Mouse (Mus musculus) left cerebral cortex, postnatal 25 days (tissue): ENCODE data around the gene Sec16b. TPM values are rescaled to one million over a fixed set of nuclear protein-coding genes. Genes with fewer than 3 reads are reported as not detected.

Source experiments
- DNase-seq, 2 experiments: peaks; one replicate each; pipeline ENCODE4 v3.0.0; 2022; ENCODE audit warnings: low spot score in 2 of 2, mixed read lengths in 1 of 2
- intact Hi-C: fragments of 180-260 bp; cut with DNase I; formaldehyde crosslinking; loops from one replicate; pipeline ENCODE4 v1.15.1; 2025
- total RNA-seq, 2 experiments: library from RNA; stranded (reverse); gene quantifications; 2 replicates each; pipeline ENCODE4 v1.2.3; 2021

The Sec16b gene
- total RNA-seq, 2 experiments from 2014 or later, result 1.2 to 1.4 TPM

DNA sequence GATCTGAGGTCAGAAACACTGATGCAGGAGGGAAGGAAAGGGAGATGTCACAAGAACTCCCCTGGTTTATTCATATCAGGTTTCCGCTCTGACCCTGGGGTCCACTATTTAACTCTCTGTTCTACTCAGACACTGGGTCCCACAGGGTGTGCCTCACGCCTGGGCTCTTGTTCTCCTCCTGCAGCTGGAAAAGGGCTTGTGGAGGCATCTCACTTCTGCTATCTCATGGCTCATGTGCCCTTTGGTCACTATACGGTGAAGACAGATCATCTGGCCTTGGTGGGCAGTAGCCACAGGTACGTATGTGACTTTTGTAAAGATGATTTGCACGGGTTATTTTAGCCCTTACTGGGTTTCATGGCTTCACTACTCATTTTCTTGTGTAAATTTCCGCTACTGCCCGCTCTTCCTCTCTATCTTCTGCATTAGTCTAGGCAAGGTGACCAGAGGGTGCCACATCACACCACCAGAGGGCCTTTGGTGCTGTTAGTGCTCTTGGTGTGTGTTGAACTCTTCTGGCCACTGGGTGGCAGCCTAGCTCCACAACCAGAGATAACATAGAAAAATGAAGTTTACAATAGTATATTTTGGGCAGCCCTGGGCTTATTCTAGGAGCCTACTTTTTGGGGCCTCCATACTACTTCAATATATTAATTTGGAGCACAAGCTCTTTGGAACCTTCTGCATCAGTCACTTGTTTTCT, 46.4 kb downstream of the Sec16b start:
- DNase-seq, result peak; percentile 82 to 90
- intact Hi-C loops, result loop anchor here (5.0 to 10.0 kb wide), 6 partner anchors 592 to 1584 kb away; no protein-coding TSS in a partner anchor

- DNase-seq, result peak in 1 of 2 experiments; percentile 49
- intact Hi-C loops, result loop anchor here (2.0 to 10.0 kb wide), 7 partner anchors 591 to 1583 kb away; no protein-coding TSS in a partner anchor
Observed at GRCm38 (mm10) chr1:157554163-157554562, 47.6 kb downstream of the Sec16b start.

DNA sequence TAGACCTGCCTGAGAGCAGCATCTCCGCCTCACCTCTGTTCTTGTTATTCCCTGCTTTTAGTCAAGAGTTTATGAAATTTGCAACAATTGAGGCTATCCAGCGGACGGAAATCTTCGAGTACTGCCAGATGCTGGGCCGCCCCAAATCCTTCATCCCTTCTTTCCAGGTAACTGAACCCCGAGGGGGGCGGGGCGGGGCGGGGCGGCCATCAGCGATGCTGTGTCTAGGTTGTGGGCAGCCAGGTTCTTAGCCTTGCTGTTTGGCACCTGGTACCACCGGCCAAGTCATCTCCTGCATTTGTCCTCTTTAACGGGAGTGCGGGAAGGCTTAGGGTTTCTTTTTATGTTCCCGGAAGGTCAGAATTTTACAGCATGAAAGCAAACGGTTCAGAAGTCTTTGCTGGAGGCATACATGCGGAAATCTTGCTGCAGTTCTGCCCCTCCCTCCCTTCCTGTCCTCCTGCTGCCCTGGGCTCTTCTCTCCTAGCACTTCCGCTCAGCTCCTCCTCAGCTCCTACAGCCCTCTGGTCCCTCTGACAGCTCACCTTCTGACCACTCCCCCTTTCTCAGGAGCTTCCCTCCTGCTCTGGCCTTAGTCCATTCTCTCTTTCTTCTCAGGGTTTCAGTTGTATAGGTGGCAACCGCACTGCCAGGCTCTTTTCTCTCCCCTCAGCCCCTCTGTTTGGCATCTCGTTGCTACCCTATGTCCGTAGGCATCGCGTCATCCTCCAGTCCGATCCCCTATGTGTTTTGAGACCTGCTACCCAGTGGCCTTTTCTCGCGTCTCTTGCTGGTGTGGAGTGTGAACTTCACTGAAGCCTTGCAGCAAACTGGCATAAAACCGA, 48.4 kb downstream of the Sec16b start:
- DNase-seq, result no peak
- intact Hi-C loops, result loop anchor here (1.0 to 10.0 kb wide), 11 partner anchors 100 to 1582 kb away; no protein-coding TSS in a partner anchor

GRCm38 (mm10) chr1:157555738-157556137, 49.2 kb downstream of the Sec16b start:
- peak; percentile 54 to 88 for DNase-seq
- intact Hi-C loops, result loop anchor here (1.0 to 10.0 kb wide), 8 partner anchors 100 to 989 kb away; no protein-coding TSS in a partner anchor

- intact Hi-C loops, result loop anchor here (5.0 to 10.0 kb wide), 5 partner anchors 186 to 988 kb away; no protein-coding TSS in a partner anchor
Observed at GRCm38 (mm10) chr1:157556439-157556838, 49.9 kb downstream of the Sec16b start.

DNA sequence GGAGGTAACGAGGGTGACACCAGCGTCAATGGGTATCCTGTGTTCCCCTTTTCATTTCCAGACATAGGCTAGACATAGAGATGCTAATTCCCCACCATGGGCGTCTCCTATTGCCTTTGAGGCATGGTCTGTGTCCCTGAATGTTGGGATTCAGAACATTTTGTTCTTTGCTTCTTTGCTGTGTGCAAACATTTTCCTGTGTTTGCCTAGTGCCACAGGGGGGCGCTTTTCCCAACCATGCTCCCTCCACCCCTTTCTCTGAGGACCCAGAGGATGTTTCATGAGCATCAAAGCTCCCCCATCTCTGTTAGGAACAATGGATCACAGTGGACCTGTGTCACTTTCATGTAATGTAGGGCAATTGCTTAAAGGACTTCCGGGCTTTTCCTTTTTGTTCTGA, 51.6 kb downstream of the Sec16b start:
- intact Hi-C loops, result loop anchor here (5.0 to 10.0 kb wide), 5 partner anchors 184 to 987 kb away; no protein-coding TSS in a partner anchor
- DNase-seq, result no peak

More at GRCm38 (mm10) chr1:157556439-157556838, 49.9 kb downstream of the Sec16b start:
- peak in 1 of 2 experiments; percentile 43 for DNase-seq

DNA sequence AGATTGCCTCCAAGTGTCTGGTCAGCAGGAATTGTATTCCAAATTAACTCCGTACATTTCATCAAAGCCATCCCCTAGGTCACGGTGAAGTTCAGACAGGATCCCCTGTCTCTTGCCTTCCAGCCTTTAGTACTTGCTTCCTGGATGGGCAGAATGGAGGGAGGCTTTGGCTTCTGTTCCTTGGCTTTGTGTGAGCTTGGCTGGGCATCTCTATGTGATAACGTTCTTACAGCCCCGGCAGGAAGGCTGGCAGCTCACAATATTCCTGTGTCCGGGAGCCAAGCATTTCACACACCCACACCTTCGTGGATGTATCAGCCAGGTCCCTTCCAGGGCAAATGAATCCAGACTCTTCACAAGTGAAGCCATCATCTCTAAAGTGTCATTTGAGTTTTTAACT, 53.5 kb downstream of the Sec16b start:
- intact Hi-C loops, result loop anchor here (5.0 to 10.0 kb wide), 5 partner anchors 182 to 985 kb away; no protein-coding TSS in a partner anchor
- no peak for DNase-seq

DNA sequence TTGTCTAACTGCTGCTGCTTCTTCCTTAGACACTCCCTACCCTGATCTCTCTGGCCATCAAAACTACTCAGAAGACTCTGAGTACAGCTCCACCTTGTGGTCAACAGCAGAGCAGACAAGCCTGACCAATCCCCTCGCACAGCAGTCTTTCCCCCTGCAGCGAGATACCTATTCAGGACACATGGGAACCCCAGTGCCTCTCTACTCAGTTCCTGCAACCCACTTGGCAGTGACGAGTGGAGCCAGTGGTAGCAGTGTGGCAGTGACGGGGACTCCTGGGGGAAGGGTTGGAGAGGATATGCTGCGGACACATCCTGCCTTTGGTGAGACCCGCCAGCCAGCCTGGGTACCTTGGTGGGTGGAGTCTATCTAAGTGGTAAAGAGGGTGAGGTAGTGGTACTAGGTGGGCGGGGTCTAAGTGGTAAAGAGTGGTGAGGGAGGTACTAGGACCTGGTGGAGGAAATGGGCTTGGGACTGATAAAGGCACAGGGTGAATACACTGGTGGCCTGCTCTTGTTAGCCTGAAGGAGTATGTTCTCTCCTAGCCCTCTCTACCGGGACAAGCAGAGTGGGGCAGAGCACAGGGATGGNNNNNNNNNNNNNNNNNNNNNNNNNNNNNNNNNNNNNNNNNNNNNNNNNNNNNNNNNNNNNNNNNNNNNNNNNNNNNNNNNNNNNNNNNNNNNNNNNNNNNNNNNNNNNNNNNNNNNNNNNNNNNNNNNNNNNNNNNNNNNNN, 54.3 kb downstream of the Sec16b start:
- no peak for DNase-seq
- intact Hi-C loops, result no loop called here

DNA sequence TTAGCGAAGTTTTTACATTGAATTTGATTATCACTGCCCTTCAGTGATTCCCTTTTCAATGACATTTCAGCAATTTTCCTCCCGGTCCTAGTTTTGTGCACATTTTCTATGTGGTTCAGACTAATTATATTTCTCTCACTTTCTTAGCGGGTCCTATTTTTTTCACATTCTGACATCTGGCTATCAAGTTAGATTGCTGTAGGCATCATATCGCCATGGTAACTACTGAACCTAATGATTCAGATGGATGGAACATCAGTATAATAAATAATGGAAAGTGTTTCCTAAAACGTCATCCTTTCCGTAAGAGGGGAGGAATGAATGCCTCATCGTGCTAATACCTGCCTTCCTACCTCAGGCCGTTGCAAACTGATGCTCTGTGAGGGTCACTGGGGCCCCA, 61.3 kb downstream of the Sec16b start:
- intact Hi-C loops, result no loop called here
- no peak for DNase-seq

DNA sequence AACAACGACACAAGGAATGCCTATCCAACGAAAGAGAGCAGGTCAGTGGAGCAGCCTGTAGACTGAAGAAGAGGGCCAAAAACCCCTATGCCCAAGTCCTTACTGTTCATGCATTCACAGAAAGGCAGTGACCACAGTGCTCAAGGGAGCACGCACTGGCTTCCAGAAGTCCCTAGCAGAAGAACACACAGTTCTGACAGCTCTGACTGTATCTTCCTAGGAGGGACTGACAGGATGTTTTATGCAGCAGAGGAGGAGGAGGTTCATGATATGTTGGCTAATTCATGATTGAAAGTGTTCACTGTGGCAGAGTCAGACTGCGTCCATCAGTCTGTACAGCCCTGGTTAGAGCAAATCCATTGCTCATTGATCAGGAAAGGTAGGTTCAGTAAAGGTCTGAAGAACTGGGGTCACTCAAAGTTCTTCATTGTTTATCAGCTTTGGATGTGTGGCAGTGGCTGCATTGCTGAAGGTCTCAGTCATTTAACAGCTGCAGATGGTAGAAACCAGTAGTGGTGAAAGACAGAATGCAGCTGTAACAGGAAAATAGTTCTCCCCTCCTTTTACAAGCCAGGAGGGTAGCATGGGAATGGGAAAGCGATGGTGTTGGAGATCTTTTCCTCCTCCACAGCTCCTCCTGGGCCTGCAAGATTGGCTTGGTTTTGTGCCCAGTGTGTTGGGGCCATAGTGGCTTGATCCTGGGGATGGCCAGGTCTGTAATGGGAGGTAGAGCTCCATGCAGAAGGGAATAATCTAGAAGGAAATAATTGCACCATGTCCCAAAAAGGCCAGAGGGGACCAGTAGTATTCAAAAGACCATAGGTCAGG, 62.9 kb downstream of the Sec16b start:
- DNase-seq, result no peak
- intact Hi-C loops, result no loop called here

- intact Hi-C loops, result no loop called here
- no peak for DNase-seq
Observed at GRCm38 (mm10) chr1:157575316-157575715, 68.8 kb downstream of the Sec16b start.

GRCm38 (mm10) chr1:157578336-157578735, 71.8 kb downstream of the Sec16b start:
- intact Hi-C loops, result no loop called here

DNA sequence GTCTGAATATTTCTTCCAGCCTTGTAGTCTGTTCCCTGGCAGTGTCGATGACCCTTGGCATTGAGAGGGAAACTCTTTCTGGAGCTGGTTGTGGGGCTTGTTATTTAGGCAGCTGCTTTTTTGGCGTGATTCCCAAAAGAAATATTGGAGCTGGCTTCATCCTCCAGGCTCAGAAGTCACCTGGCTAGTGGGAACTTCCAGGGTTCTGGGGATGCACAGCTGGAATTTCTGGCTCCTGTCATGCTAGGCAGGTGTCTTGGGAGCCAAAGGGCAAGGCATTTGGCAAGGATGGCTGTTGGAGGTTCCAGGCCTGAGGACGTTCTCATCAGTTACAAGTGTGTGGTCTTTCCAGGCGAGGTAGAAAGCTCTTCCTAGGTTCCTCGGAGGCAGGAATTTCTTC, 80.0 kb downstream of the Sec16b start:
- no peak for DNase-seq
- intact Hi-C loops, result no loop called here

More at GRCm38 (mm10) chr1:157578336-157578735, 71.8 kb downstream of the Sec16b start:
- DNase-seq, result no peak

DNA sequence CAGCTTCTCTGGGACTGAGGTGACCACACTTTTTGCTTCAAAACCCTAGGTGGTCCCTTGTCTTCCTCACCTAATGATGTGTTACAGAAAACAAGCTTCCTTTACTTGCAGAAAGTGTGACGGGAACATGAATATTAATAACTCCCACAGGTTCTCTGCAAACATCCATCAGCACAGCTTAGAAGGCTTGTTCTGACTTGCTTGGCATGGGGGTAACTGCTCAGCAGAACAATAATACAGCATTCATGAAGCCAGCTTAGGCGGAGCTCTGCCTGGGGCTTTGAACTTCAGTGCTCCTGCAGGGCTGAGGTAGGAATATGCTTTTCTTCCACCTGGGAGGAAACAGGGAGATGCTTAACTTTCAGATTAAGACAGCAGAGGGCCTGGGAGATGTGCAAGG, 85.5 kb downstream of the Sec16b start:
- intact Hi-C loops, result no loop called here
- DNase-seq, result no peak

DNA sequence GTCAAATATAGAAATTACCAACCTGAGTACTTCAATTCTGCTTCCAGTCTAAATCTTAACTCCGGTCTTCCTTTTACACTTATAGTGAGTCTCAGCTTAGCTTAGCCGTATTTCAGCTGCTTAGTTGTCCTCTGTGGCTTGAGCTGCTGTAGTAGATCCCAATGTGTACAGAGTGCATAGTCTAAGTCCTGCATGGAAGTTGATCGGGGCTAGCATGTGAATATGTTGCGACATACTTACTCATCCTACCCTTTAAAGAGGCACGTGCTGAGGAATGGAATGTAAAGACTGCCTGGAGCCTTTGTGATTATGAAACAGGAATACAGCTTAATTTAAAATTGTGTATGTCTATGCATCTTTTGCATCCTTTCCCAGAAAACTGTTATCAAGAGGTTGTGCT, 88.0 kb downstream of the Sec16b start:
- DNase-seq, result no peak
- intact Hi-C loops, result no loop called here

DNA sequence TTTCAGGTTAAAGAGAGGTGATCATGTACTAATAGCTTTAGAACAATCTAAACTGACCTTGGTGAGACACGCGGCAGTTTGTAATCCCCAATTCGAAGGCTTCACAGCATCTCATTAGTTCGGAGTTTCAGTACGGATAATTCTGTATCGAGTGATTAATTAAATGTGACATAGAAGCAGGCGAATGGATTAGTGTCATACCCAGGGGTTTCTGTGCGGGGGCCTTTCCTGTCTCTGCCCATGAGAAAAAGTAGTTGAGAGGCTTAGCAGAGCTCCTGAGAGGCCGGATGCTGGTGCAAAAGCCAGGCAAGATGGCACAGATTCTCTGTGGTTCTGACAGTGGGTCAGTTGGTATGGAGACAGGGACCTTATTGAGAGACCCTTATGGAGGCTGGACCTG, 88.6 kb downstream of the Sec16b start:
- intact Hi-C loops, result no loop called here
- DNase-seq, result no peak

DNA sequence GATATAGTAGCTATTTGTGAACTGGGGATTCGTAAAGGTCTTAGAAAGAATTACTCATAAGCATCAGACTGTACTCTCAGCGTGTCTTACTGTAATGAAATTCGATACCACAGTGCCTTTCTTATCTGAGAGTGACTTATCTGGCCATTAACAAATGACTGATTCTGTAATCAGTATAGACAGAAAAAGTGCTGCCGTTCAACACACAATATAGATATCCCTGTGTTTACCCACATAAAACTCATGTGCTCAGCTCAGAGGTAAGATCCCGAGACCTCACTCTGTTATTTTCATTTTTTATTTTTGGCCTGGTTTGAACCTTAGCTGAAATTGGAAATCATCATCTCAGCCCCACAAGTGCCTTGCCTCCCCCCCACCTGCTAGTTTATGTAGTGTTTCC, 98.0 kb downstream of the Sec16b start:
- intact Hi-C loops, result no loop called here

More for the DNA sequence above, 98.0 kb downstream of the Sec16b start:
- no peak for DNase-seq
